Mouse (Mus musculus): ENCODE results near the gene L1cam.

GRCm38 (mm10) chrX:73942294-73942693, 46.4 kb upstream of the L1cam start:
- TF ChIP-seq CTCF (IDR thresholded peaks at IDR 0.05; ENCODE audit: insufficient read depth, low read length) (no peak), POLR2A (IDR thresholded peaks at IDR 0.05; ENCODE audit: borderline replicate concordance, extremely low read depth, low read depth, low read length) (no peak)

All from lung, adult 2 months (tissue).